Mouse (Mus musculus) urinary bladder, adult 18-20 months (tissue): Measurements from ENCODE around the gene Avl9.

ENCODE experiments used
- DNase-seq, 2 experiments: peaks; one replicate each; pipeline ENCODE4 v3.0.0; 2022; ENCODE audit warnings: low spot score in 2 of 2, mixed read lengths in 2 of 2

The Avl9 gene

DNA sequence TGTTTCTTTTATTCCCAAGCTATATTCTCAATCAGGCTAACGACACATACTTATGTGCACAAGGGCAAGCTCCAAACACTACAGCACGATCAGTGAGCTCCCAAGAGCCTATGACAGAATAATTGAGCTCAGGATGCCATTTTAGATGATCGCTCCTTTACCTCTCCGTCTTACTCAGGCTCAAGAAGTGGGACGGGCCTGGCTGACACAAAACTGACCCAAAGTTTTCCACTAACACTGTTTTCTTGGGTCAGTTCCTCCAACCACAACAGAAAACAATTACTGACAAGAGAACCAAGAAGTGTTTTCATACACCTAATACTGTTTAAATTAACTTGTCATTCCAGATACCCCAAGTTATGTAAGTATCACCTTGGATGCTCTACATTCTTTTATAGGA, 80.1 kb downstream of the Avl9 start:
- DNase-seq = no peak

DNA sequence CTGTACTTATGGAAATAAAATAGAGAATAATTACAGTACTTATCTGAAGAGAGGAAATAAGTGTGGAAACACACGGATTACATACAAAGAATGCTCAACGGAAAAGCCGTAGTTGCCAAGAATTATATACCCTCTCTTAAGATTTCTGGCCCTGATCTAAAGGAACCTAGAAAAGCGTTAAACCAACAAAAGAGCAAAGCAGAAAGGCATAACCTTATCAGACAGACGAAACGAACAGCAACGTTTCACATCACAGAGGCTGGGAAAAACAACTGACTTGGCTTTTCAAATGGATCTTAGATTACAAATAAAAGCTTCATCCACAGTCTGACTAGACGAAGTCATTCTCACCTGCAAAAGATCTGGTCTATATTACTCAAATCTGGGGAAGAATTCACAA, 81.5 kb downstream of the Avl9 start:
- no peak for DNase-seq

DNA sequence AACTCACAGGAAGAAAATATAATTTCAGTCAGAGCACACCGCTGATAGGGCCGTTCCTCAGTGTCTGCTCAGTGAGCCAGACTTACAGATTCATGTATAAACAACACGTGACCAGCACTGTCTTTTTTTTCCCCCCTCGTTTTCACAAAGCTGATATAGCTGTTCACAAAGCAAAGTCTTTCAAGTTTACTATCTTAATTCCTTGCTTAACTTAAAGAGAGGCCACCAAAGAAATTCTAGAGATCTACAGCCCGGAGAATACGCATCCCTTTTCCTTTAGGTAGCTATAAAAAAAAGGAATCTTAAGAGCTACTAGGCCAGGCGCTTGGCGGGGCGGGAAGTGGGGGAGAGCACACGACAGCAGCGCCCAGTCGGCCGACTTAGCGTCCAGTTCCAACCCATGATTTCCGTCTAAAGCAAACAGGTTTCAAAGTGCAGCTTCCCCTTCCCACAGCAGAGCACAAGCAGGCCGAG, 82.0 kb downstream of the Avl9 start:
- peak; percentile 9 to 13 for DNase-seq

DNA sequence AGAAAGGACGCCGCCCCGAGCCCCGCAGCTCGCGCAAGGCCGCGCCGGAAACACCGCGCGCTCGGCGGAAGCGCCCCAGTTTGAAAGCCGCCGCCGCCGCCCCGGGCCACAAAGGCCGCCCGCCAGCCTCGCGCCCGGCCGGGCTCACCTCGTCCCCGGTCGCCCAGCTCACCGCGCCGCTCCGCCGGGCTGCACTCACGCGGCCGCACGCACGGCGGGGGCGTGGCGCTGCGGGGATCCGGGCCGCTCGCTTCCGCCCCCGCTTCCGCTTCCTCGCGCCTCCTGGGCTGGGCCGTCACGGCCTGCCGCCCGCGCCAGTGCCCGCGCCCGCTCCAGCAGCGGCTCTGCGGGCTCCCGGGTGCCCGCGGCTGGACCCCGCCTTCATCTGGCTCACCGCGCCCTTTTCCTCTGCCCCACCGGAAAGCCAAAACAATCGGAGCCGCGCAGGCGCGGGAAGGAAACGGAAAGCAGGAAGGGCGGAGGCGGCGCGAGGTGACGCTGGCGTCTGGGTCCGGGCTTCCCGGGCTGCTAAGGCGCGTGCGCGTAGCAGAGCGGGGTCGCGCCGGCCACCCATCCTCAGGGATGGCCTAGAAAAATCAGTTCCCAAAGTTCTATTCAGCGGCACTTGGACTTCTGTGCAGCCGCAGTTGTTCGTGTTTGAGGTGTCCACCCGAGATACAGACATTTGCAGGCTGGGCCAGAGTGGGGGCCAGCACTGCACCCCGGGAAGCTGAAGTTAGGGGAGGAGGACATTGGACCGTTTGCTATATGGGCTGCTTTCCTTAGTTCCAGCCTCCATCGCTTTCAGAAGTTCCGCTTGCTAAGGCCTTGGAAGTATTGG, 82.8 kb downstream of the Avl9 start, which contains the start of gene Kbtbd2:
Kbtbd2 (minus strand) TSS at position 503 of the 841 bp plus-strand sequence.
- DNase-seq = peak; percentile 87 to 92

DNA sequence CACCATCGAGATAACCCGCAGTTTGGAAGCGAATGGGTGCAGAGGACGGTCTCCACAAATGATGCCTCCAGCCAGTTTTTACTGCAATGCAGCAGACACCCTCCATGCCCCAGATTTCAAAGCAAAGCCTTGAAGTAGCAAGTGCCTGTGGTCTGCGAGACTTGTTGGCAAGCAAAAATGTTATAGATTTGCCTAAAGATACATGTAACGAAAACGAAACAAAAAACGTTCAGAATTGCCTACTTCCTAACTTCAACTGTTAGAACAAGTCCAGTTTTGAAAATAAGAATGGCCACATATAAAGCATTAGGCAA, 83.4 kb downstream of the Avl9 start:
- no peak for DNase-seq

DNA sequence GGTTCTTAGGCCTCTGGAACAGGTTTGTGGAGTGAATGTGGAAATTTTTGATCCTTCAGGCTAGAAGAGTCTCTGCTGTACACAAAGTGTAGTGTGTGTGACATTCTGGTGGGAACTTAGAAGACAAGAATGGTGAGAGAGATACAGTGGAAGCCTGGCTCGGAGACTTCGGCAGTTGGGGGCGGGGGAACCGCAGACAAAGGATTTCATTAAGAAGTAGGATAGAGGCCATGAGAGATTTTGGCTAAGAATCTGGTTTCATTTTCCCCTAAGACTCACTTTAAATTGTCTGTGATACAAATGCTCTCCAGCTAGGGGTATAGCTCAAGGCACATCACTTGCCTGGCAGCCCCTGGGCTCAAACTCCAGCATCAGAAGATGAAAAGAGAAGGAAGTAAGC, 90.3 kb downstream of the Avl9 start:
- DNase-seq = no peak

DNA sequence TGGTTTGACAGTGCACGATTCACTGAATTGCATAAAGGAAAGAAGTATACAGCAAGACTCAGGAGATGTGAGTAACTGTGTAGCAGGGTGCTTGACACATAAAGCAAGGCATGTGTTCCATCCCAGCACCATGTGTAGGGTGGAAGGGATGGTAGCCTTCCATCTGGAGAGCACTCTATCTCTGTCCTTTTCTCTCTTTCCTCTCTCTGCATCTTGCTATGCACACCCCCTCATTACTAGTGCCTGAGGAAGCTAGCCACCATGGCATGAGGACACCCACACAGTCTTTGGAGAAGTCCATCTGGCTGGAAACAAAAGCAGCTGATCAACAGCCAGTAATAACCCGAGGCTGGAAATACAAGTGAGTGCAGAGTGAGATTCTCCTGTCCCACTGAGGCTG, 91.5 kb downstream of the Avl9 start:
- no peak for DNase-seq

DNA sequence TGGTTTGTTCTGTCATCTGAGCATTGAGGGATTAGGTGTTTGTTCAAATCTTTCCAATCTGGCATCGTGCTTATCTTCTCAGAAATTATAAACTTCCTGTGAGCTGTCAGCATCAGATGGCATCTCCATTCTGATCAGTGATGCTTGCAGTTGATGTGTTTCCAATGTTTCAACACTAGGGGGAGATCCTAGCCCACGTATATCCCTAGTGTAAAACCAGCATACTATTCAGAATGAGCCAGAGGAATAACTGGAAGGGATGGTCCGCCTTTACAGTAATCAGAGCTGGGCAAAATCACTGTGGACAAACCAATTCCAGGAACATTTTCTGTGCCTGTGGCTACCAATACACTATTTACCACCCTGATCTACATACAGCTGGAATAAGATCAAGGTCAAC, 94.0 kb downstream of the Avl9 start:
- DNase-seq = peak in 1 of 2 experiments; percentile 16
